Mouse (Mus musculus) embryo, embryonic 9.5 days (tissue): ENCODE measurements around the gene P2rx4.
"Not testable (repeated sequence)": the region's sequence is repeated elsewhere in the genome, so short reads cannot be mapped to it uniquely, and the experiment has no call there.

Experiments used
- DNase-seq: peaks from one replicate; pipeline ENCODE4 v3.0.0-alpha.2; 2017; ENCODE audit errors: extremely low spot score

The P2rx4 gene

DNA sequence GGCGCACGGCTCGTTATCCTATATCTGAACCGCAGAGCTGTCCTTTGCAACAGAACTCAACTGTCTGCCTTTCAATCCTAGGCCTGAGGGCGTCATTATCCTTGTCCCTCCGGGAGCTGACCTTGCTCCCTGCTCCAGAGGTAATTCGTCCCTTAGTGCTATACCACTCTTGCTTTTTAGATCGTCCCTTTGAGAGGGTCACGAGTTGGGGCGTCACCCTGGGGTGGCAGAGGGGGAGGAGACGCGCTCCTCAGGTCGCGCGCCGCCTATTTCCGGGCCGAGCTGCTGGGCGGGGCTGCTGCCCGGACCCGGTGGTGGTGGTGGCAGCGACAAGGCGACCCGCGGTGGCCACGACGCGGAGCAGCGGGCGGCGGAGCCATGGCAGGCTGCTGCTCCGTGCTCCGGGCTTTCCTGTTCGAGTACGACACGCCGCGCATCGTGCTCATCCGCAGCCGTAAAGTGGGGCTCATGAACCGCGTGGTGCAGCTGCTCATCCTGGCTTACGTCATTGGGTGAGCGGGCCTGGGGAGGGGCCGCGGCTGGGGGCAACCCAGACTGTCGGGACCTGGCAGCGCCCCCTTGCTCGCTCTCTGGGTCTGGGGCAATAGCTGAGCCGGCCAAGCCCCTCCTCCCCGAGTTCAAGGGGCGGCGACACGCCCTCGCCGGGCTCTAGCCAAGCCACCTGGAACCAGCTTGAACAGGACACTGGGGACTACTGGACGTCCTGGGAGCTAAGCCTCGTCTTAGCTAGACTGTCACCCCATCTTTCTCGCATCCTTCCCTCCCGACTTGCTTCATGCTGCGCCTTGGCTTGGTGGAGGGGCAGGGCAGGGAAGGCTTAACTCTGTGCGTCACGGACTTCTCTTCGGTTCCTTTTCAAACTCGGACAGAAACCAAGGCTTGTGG, at the start of gene P2rx4:
TSS of gene P2rx4 (plus strand) at position 269 of the 906 bp plus-strand sequence.
- peak; percentile 84 for DNase-seq

GRCm38 (mm10) chr5:122662501-122662900, 44.8 kb upstream of the P2rx4 start:
- DNase-seq: no peak

- DNase-seq: no peak
Measured at GRCm38 (mm10) chr5:122665036-122665435, 42.3 kb upstream of the P2rx4 start.

GRCm38 (mm10) chr5:122668981-122669897, 38.1 kb upstream of the P2rx4 start:
- no peak for DNase-seq

- DNase-seq: not testable (repeated sequence)
Measured at GRCm38 (mm10) chr5:122671641-122672040, 35.7 kb upstream of the P2rx4 start.

DNA sequence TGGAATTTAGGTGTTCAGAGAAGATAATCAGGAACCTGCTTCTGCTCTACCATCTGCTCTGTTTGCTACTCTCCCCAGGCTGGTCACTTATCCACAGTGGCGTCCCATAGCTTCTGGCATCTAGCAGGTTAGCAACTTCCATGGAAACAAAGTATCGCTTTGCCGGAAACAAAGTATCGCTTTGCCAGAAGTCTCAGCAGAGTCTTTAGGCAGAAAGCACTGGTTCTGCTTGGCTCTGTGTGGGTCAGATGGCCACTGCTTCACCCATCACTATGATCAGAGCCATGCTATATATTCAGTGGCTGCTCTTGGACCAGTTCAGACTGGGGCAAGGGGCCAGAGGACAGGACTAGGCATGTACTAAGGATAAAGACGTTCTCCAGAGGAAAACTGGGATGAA, 35.0 kb upstream of the P2rx4 start:
- no peak for DNase-seq

GRCm38 (mm10) chr5:122676002-122676401, 31.3 kb upstream of the P2rx4 start:
- no peak for DNase-seq

- no peak for DNase-seq
Measured at GRCm38 (mm10) chr5:122677983-122678382, 29.4 kb upstream of the P2rx4 start.

GRCm38 (mm10) chr5:122679881-122680280, 27.5 kb upstream of the P2rx4 start:
- DNase-seq: no peak

DNA sequence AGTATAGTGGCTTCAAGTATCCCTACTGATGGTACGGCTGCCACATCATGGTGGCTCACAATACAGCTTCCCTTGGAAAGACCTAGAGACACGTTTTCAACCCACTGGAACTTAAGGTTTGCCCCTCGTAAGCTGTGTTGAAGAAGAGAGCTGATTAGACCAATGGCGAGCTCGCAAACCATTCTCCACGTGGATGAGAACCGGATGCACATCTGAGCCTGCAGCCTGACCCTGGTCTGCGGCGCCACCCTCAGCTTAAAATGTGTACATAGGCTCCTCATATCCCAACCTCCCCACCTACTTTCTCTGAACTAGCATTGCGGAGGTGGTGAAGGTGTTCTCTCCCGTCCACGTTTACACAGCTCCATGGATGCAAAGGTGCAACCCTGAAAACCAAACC, 26.1 kb upstream of the P2rx4 start:
- DNase-seq: no peak

DNA sequence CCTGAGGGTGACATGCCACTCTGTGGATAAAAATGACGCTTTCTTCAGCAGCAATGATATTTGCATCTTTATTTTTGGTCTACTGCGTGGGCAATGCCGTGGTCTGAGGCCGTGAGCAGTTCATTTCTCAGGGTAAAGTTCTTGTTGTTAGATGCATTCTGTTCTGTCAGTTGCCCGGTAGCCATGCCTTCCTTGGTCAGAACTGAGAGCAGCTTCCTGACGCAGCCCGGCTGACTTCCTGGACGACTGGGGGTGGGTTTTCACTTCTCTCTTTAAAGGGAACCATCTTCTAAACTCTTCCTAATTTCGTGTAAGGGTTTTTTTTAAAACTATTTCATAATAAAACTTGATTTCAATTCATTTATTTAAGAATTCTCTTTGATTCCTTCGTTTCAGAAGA, 23.4 kb upstream of the P2rx4 start:
- no peak for DNase-seq

- no peak for DNase-seq
Measured at GRCm38 (mm10) chr5:122687391-122687790, 20.0 kb upstream of the P2rx4 start.

DNA sequence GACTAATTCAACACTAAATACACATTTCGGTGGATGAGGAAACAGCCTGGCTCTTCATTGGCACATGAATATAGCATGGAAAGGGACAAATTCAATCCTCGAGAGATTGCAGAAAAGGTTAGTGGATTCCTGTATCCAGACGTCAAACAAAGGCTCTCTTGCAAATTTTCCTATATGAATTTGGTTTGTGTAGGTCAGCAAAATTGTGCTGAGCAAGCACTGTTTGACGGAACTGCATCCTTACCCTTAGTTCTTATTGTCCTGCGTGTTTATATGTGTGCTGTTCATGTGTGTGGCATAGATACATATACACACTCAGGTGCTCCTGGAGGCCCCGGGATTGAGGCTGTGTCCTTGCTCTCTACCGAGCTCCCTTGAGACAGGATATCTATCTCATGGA, 18.2 kb upstream of the P2rx4 start:
- DNase-seq: no peak

DNA sequence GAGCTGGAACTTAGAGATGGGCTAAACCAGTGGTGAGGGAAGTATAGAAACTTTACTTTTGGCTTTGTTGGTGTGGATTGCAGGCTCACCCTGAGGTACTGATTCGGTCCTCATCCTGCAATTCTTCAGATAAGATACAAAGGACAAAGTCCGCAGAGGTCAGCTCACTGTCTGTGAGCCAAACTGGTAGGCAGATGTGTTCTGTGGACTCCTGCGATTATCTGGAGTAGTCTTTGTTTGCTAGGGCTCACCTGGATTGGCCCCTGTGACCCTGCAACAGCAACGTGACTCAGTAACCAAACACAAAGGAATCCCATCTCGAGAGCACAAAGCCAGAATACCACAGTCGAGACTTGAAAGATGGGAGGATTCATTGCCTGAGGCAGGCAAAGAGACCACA, 16.9 kb upstream of the P2rx4 start:
- no peak for DNase-seq

- DNase-seq: peak; percentile 59
Measured at GRCm38 (mm10) chr5:122693431-122694207, 13.7 kb upstream of the P2rx4 start.

GRCm38 (mm10) chr5:122695516-122695915, 11.8 kb upstream of the P2rx4 start:
- no peak for DNase-seq

DNA sequence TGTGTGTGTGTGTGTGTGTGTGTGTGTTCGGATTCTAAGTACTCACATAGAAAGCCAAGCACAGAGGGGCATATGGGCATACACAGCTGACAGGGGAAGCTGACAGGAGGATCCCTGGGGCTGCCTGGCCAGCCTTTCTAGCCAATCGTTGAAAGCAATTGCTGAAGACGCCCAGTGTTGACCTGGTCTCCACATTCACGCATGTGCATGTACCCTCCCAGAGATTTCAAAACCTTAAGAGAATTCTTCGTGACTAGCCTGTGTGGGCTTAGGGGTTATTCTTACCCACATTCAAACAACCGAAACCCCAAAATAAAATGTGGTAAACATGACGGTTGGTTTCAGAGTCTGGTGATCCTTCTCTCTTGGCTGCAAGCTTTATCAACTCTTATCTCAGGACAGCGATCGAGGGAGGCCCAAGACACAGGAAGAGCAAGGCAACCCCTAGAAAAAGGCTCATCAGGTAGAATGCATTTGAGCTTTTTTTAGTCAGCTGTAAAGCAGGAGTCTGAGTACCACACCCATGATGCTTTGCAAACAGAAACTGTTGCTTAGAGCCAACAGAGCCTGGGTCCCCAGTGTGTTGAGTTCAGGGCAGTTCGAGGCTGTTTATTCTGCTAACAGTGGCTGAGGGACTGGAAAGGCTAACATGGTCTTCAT, 9.2 kb upstream of the P2rx4 start:
- no peak for DNase-seq

DNA sequence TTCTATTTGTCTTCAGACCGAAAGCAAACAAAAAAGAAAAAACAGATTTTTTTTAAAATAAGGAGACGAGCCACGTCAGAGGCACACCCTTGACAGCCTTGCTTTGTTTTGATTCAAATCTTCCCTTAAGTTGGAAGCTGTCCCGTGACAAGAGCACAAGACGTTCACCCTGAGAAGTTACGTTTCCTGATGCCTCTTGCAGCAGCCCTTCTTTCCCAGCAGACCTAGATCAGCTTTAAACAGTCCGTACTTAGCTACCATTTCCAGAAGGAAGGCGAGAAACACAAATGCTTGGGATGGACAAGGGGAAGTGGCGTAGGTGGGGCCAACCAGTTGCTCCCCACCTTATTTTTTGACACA, 8.7 kb upstream of the P2rx4 start:
- no peak for DNase-seq

DNA sequence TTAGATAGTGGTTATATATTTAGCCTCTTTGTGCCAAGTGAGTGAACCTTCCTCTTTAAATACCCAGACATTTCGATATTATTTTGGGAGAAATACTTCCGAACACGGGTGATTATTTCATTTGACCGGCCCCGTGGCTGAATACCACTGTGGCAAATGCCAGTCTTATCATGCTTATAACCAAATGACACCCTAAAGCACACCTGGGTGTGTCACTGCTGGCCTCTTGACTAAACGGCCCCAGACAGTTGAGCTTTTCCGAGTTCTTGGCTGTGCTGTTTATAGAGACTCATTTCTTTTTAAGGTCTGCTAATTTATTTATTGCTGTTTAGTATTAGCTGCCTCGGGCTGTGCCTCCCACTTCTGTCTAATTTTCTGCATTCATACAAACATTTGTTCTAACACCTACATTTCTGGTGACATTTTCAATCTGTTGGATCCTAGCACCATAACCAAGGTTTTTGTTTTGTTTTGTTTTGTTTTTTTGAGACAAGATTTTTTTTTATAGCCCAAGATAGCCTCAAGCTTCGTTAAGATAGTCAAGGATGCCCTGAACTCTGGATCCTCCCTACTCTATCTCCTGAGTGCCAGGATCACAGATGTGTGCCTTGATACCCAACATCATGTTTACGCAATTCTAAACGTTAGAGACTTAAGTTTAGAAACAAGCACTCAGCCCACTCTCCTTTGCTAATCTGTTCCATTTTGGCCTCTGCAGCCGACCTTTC, 7.1 kb upstream of the P2rx4 start:
- no peak for DNase-seq

GRCm38 (mm10) chr5:122700837-122701212, 6.5 kb upstream of the P2rx4 start:
- no peak for DNase-seq

DNA sequence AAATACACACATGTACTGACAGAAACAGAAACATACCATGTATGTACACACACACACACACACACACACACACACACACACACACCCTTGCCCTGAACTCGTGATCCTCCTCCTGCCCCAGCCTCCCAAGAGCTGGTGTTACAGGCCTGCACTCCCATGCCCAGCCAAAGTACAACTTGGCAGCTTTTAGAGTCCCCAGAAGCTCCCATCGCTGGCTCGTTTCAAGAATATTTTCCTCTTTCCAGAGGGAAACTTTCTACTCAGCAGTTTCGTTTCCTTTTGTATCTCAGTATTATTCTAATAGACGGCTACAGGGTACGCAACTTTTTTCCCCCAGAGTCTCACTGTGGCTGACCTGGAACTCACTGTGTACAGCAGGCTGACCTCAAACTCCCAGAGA, 5.2 kb upstream of the P2rx4 start:
- DNase-seq: no peak
